Mouse (Mus musculus): ENCODE results near the gene Gm10840. TPM values are rescaled to one million over a fixed set of nuclear protein-coding genes. Genes with fewer than 3 reads are reported as not detected.
A peak's percentile ranks its signal among the peaks of the same experiment; 100 is the strongest.
"Not testable (repeated sequence)": the region's sequence is repeated elsewhere in the genome, so short reads cannot be mapped to it uniquely, and the experiment has no call there.

Gm10840 gene
- total RNA-seq, 2 experiments from 2014 or later, result not detected

- peak; percentile 91 for ATAC-seq (replicated peaks; ENCODE audit: low FRiP score, low TSS enrichment, poor library complexity, severe bottlenecking)
These were observed 32.9 kb downstream of the Gm10840 start for GRCm38 (mm10) chr11:106193371-106194154.

- no peak for ATAC-seq (replicated peaks; ENCODE audit: low FRiP score, low TSS enrichment, poor library complexity, severe bottlenecking)
These were observed 33.5 kb downstream of the Gm10840 start for GRCm38 (mm10) chr11:106194155-106194541.

GRCm38 (mm10) chr11:106194891-106195290 is 34.2 kb downstream of the Gm10840 start:
- ATAC-seq (replicated peaks; ENCODE audit: low FRiP score, low TSS enrichment, poor library complexity, severe bottlenecking), result no peak

- no peak for ATAC-seq (replicated peaks; ENCODE audit: low FRiP score, low TSS enrichment, poor library complexity, severe bottlenecking)
These were observed 34.7 kb downstream of the Gm10840 start for GRCm38 (mm10) chr11:106195341-106195740.

- no peak for ATAC-seq (replicated peaks; ENCODE audit: low FRiP score, low TSS enrichment, poor library complexity, severe bottlenecking)
These were observed 37.6 kb downstream of the Gm10840 start for GRCm38 (mm10) chr11:106198277-106198676.

- not testable (repeated sequence) for ATAC-seq (replicated peaks; ENCODE audit: low FRiP score, low TSS enrichment, poor library complexity, severe bottlenecking)
These were observed 39.3 kb downstream of the Gm10840 start for GRCm38 (mm10) chr11:106199997-106200396.

GRCm38 (mm10) chr11:106200756-106201155 is 40.1 kb downstream of the Gm10840 start:
- 0 out of 2 replicates have a peak, but pooled peaks have one; percentile 15 for ATAC-seq (replicated peaks; ENCODE audit: low FRiP score, low TSS enrichment, poor library complexity, severe bottlenecking)

GRCm38 (mm10) chr11:106201337-106202122 is 40.9 kb downstream of the Gm10840 start:
- peak; percentile 85 for ATAC-seq (replicated peaks; ENCODE audit: low FRiP score, low TSS enrichment, poor library complexity, severe bottlenecking)

GRCm38 (mm10) chr11:106202123-106202465 is 41.4 kb downstream of the Gm10840 start, which contains the start of gene Strada:
TSS of gene Strada (minus strand) at chr11:106202168.
- ATAC-seq (replicated peaks; ENCODE audit: low FRiP score, low TSS enrichment, poor library complexity, severe bottlenecking), result no peak

Other genes starting within 250 kb of the Gm10840 start
- 3.3 and 10.0 TPM in 2 replicates for gene Cyb561, start 207.5 kb upstream of the Gm10840 start, total RNA-seq (2014; fragmentation: Nextera tagmentation)
- gene Cyb561, start 207.5 kb upstream of the Gm10840 start, total RNA-seq (2017), result 2.1 and 2.5 TPM in 2 replicates
- gene Ace, start 192.9 kb upstream of the Gm10840 start, total RNA-seq (2014; fragmentation: Nextera tagmentation), result not detected in 2 replicates
- gene Ace, start 192.9 kb upstream of the Gm10840 start, total RNA-seq (2017), result 0.38 TPM in 1 of 2 replicates, not detected in the other
- not detected in 2 replicates for gene Ace3, start 166.2 kb upstream of the Gm10840 start, total RNA-seq (2014; fragmentation: Nextera tagmentation)
- gene Ace3, start 166.2 kb upstream of the Gm10840 start, total RNA-seq (2017), result not detected in 2 replicates
- not detected in 2 replicates for gene Kcnh6, start 152.7 kb upstream of the Gm10840 start, total RNA-seq (2014; fragmentation: Nextera tagmentation)
- not detected in 2 replicates for gene Kcnh6, start 152.7 kb upstream of the Gm10840 start, total RNA-seq (2017)
- gene Dcaf7, start 124.0 kb upstream of the Gm10840 start, total RNA-seq (2014; fragmentation: Nextera tagmentation), result 53.4 and 63.3 TPM in 2 replicates
- 44.3 and 46.4 TPM in 2 replicates for gene Dcaf7, start 124.0 kb upstream of the Gm10840 start, total RNA-seq (2017)
- gene Taco1, start 94.8 kb upstream of the Gm10840 start, total RNA-seq (2014; fragmentation: Nextera tagmentation), result 8.3 and 9.0 TPM in 2 replicates
- gene Taco1, start 94.8 kb upstream of the Gm10840 start, total RNA-seq (2017), result 15.2 and 29.7 TPM in 2 replicates
- 10.3 and 19.9 TPM in 2 replicates for gene Map3k3, start 76.2 kb upstream of the Gm10840 start, total RNA-seq (2014; fragmentation: Nextera tagmentation)
- gene Map3k3, start 76.2 kb upstream of the Gm10840 start, total RNA-seq (2017), result 5.9 and 9.0 TPM in 2 replicates
- 12.0 and 18.5 TPM in 2 replicates for gene Limd2, start within 50 bp of the Gm10840 start, total RNA-seq (2014; fragmentation: Nextera tagmentation)
- gene Limd2, start within 50 bp of the Gm10840 start, total RNA-seq (2017), result 4.4 and 5.9 TPM in 2 replicates
- gene Strada, start 41.3 kb downstream of the Gm10840 start, total RNA-seq (2014; fragmentation: Nextera tagmentation), result 20.3 and 29.6 TPM in 2 replicates
- gene Strada, start 41.3 kb downstream of the Gm10840 start, total RNA-seq (2017), result 9.8 and 15.5 TPM in 2 replicates
- 33.8 and 41.7 TPM in 2 replicates for gene Ccdc47, start 55.5 kb downstream of the Gm10840 start, total RNA-seq (2014; fragmentation: Nextera tagmentation)
- gene Ccdc47, start 55.5 kb downstream of the Gm10840 start, total RNA-seq (2017), result 218 and 232 TPM in 2 replicates
- 65.1 and 66.6 TPM in 2 replicates for gene Ddx42, start 56.1 kb downstream of the Gm10840 start, total RNA-seq (2014; fragmentation: Nextera tagmentation)
- gene Ddx42, start 56.1 kb downstream of the Gm10840 start, total RNA-seq (2017), result 82.7 and 126 TPM in 2 replicates
- gene Ftsj3, start 95.2 kb downstream of the Gm10840 start, total RNA-seq (2014; fragmentation: Nextera tagmentation), result 115 and 123 TPM in 2 replicates
- gene Ftsj3, start 95.2 kb downstream of the Gm10840 start, total RNA-seq (2017), result 235 and 274 TPM in 2 replicates
- gene Psmc5, start 95.3 kb downstream of the Gm10840 start, total RNA-seq (2014; fragmentation: Nextera tagmentation), result 126 and 145 TPM in 2 replicates
- 111 and 128 TPM in 2 replicates for gene Psmc5, start 95.3 kb downstream of the Gm10840 start, total RNA-seq (2017)
- gene Smarcd2, start 112.1 kb downstream of the Gm10840 start, total RNA-seq (2014; fragmentation: Nextera tagmentation), result 93.8 and 120 TPM in 2 replicates
- gene Smarcd2, start 112.1 kb downstream of the Gm10840 start, total RNA-seq (2017), result 201 and 272 TPM in 2 replicates
- 1.4 and 3.5 TPM in 2 replicates for gene Tcam1, start 115.8 kb downstream of the Gm10840 start, total RNA-seq (2014; fragmentation: Nextera tagmentation)
- 2.1 and 3.7 TPM in 2 replicates for gene Tcam1, start 115.8 kb downstream of the Gm10840 start, total RNA-seq (2017)
- not detected in 2 replicates for gene Gh, start 141.0 kb downstream of the Gm10840 start, total RNA-seq (2014; fragmentation: Nextera tagmentation)
- gene Gh, start 141.0 kb downstream of the Gm10840 start, total RNA-seq (2017), result not detected in 2 replicates
- gene Cd79b, start 153.9 kb downstream of the Gm10840 start, total RNA-seq (2014; fragmentation: Nextera tagmentation), result 5.1 and 21.6 TPM in 2 replicates
- gene Cd79b, start 153.9 kb downstream of the Gm10840 start, total RNA-seq (2017), result 1.4 and 3.5 TPM in 2 replicates
- gene Scn4a, start 192.4 kb downstream of the Gm10840 start, total RNA-seq (2014; fragmentation: Nextera tagmentation), result 0.11 TPM in 1 of 2 replicates, not detected in the other
- gene Scn4a, start 192.4 kb downstream of the Gm10840 start, total RNA-seq (2017), result not detected in 2 replicates
- 4.6 TPM in 1 of 2 replicates, not detected in the other for gene Prr29, start 204.6 kb downstream of the Gm10840 start, total RNA-seq (2014; fragmentation: Nextera tagmentation)
- gene Prr29, start 204.6 kb downstream of the Gm10840 start, total RNA-seq (2017), result not detected in 2 replicates
- gene Icam2, start 227.2 kb downstream of the Gm10840 start, total RNA-seq (2014; fragmentation: Nextera tagmentation), result 20.5 and 46.5 TPM in 2 replicates
- 51.4 and 82.3 TPM in 2 replicates for gene Icam2, start 227.2 kb downstream of the Gm10840 start, total RNA-seq (2017)

Measured in megakaryocyte-erythroid progenitor cell, adult 5-6 weeks (primary cell).